Mouse (Mus musculus) gastrocnemius, adult 8-10 months (tissue): ENCODE data around the gene Cs. TPM values are rescaled to one million over a fixed set of nuclear protein-coding genes. Genes with fewer than 3 reads are reported as not detected.

Experiments used
- DNase-seq, 2 experiments: peaks; one replicate each; pipeline ENCODE4 v3.0.0; 2022; ENCODE audit warnings: low spot score in 2 of 2
- total RNA-seq, 4 experiments: library from RNA; stranded (reverse); gene quantifications; 2 replicates each; pipeline ENCODE4 v1.2.4; 2022

Cs gene
- total RNA-seq, 4 experiments from 2014 or later = 491 to 577 (median 541) TPM

- peak; percentile 38 to 65 for DNase-seq
Observed at GRCm38 (mm10) chr10:128372989-128373748, 35.6 kb downstream of the Cs start.

- DNase-seq = no peak
Observed at GRCm38 (mm10) chr10:128374393-128374792, 36.9 kb downstream of the Cs start.

DNA sequence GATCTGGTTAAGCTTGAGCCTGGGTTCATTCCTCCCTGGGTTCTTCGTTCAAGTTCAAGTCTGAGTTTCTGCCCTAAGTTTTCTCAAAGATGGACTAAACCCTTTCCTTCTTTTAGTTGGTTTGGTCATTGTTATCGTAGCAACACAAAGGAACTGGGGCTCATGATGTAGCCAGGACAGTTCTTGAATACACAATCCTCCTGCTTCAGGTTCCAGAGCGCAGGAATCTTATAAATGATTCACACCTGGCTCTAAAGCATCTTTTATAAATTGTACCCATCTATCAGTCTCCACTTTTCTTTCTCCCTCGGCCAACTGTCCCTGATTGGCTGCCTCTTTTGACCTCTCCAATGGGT lies 38.5 kb downstream of the Cs start:
- no peak for DNase-seq

DNA sequence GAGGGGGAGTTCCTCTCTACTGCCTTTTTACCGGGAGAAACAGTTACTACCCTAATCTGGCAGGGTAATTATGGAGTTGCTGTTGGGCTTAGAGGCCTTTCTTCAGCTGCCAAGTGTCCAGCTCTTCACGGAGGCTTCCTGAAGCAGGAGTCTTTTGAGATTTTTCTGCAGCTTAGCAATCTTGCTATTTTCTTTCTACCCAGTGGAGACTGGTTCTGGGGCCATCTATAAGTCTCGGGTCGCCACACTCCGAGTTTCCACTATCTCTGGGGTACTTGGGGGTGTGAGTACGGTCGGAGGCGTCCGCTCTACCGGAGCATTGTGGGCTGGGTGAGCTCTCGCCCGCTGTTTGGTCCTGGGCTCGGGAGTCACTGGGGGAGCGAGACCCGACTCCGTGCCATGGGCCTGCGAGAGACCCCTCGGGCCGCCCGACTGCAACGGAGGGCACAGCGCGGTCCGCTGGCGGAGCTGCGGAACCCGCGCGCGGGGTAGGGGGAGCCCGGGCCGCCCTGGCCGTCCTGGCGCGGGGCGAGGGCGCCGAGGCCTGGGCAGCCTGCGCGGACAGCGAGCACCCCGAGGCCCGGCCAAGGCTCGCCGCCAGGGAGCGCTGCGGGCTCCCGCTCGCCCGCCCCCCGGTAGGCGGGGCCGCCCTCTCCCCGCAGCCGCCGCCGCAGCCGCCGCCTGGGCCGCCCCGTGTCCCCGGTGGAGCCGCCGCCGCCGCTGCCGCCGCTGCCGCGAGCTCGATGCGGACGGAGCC lies 39.1 kb downstream of the Cs start, which contains the start of gene Ankrd52:
TSS of gene Ankrd52 (plus strand) at position 661 of the 757 bp plus-strand sequence.
- DNase-seq = peak; percentile 74 to 82

DNA sequence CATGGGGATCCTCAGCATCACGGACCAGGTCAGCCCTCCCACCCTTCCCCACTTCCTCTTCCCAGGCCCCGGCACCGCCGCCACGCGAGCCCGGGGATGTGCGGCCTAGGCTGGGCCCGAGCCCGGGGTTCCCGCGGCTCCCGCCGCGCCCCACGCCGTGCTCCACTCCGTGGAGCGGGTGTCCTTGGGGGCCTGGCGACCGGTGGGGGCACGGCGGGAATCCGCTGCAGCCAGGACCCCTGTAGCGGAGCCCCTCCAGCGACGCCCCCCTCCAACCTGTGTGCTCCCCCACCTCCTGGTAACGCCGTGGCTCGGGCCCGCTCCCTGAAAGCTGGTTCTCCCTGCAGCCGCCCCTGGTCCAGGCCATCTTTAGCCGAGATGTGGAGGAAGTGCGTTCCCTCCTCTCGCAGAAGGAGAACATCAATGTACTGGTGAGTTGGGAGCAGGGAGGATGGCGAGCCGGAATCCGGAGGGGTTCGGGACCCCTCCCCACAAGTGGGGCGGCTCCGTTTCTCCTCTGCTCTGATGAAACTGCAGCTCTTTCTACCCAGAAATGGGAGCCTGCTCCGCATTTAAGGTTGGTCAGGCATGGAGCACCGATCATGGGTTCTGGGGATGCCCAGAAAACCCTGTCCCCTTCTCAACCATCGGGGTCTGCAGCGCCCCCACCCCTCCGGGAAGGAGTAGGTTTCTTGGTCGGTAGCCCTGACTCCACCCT lies 39.8 kb downstream of the Cs start:
- no peak for DNase-seq

DNA sequence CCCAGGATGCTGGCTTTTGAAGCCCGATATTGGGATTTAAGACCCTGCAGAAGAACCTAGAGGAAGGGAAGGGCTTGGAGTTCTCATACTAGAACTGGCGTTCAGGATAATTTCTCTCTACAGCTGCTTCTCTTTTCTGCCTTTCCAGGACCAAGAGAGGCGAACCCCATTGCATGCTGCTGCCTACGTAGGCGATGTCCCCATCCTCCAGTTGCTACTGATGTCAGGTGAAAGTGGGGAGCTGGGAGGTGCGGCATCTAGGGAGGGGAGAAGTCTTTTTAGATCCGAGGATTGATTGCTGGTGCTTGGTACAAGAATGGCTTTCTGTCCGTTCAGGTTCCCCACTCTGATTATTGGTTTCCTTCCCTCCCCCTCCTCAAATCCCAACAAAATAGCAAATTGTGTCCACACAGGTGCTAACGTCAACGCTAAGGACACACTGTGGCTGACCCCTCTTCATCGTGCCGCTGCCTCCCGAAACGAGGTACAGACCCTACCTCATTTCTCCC lies 40.5 kb downstream of the Cs start:
- no peak for DNase-seq

GRCm38 (mm10) chr10:128378462-128378861 lies 40.9 kb downstream of the Cs start:
- peak in 1 of 2 experiments; percentile 43 for DNase-seq

DNA sequence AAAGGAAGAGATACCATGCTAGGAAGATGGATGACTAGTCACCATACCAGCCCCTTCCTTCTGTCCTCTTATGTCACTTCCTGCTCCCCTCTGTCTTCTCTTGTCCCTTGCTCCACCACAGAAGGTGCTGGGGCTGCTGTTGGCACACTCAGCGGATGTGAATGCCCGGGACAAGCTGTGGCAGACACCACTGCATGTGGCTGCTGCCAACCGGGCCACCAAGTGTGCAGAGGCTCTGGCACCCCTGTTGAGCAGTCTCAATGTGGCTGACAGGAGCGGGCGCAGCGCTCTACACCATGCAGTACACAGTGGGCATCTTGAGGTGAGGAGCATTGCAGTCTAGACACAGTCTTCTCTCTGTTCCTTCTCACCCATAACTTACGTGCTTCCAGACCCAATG lies 41.7 kb downstream of the Cs start:
- peak in 1 of 2 experiments; percentile 51 for DNase-seq

- DNase-seq = no peak
Observed at GRCm38 (mm10) chr10:128380565-128380964, 43.0 kb downstream of the Cs start.

DNA sequence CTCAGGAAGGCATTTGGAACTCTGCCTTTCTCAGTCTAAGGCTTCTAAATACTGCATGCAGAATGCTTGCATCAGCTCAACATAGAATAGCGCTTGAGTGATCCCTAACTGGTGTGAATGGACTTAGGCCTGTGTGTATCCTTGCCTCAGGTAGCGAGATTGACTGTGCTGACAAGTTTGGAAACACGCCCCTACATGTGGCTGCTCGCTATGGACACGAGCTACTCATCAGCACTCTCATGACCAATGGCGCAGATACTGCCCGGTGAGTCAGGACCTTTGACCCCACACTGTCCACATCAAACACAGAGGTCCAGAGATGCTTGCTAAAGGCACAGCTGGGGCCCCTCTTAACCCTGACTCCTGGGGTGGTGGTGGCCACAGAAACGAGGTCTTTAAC lies 44.9 kb downstream of the Cs start:
- DNase-seq = no peak

DNA sequence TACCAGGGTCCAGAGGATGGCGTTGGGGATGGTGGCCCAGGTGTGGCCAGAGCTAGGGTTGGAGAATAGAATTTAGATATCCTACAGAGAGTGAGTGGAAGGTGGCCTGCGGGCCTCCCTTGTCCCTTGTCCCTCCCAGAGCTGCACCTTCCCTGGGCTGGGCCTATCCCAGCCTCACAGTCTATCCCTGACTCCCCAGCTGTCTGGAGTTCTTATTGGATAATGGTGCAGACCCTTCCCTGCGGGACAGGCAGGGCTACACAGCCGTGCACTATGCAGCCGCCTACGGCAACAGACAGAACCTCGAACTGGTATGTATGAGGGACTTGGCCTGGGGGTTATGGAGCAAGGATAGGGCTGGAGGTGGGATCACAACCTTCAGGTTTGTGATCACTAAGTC lies 48.4 kb downstream of the Cs start:
- no peak for DNase-seq

- DNase-seq = no peak
Observed at GRCm38 (mm10) chr10:128388941-128389340, 51.4 kb downstream of the Cs start.

DNA sequence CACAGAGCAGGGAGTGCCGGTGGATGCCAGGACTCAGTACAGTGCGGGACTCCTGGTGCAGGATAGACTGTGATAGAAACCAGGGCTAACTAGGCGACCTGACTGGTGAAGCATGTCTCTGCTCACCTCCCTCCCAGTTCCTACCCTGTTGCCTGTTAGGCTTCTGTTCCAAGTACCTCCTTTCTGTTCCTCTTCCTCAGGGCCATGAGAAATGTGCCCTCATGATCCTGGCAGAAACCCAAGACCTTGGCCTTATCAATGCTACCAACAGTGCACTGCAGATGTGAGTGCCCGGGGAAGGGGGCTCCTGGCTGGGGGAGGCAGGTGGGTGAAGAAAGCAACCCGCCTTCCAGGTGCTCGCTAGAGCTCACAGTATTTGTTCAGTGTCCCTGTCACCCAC lies 52.0 kb downstream of the Cs start:
- no peak for DNase-seq

DNA sequence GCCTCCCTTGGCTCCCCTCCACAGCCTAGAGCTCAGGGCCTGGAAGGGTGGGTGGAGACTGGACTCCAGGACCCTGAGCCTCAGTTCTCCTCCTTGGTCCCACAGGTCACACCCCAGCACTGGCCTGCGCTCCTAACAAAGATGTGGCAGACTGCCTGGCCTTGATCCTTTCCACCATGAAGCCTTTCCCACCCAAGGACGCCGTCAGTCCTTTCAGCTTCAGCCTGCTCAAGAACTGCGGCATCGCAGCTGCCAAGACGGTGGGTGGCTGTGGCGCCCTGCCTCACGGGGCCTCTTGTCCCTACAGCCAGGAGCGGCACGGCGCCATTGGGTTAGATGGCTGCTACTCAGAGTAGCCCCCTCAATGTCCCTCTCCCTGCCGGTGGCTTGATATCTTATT lies 52.8 kb downstream of the Cs start:
- no peak for DNase-seq

- no peak for DNase-seq
Observed at GRCm38 (mm10) chr10:128391850-128392249, 54.3 kb downstream of the Cs start.

GRCm38 (mm10) chr10:128396017-128396673 lies 58.6 kb downstream of the Cs start:
- DNase-seq = no peak

DNA sequence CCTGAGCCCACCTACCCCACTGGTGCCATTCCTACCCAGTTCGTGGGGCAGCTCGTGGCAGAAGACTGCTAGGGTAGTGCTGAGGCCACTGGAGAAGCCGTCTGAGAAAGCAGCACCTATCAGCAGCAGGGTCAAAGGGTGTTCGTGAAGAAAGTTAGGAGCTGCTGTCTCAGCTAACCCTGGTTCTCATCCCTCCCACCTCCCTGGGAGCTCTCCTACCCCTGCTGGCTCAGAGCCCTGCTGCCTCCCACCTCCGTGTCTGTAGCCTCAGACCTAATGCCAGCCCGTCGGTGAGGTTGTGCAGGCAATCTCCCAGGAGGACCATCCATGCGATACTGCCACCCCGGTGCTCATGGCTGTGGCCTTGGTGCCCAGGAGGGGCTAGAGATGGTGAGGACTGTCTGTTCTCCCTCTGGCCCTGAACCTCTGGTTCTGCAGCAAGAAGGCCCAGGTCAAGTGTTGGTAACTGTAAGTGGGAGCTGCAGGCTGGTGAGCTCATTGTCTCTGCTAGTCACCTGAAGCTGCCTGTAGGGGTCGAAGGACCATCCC lies 59.3 kb downstream of the Cs start:
- no peak for DNase-seq

DNA sequence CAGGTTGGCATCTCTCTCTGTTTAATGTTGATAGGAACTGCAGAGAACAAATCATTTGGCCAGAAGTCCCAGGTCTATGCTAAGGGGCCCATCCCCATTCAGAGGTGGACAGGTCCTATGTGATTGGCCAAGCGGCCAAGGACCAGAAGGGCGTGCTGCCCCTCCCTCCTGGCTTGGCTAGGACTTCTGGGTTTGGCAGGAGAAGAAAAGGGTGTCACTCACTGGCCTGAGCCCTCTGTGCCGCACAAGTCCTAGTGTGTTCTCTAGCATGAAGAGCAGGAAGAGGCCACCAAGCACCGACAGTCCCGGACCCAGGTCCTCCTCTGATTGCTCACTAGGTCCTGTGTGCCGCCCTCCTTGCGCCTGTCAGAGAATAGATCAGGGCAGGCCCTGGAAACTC lies 59.9 kb downstream of the Cs start:
- no peak for DNase-seq

GRCm38 (mm10) chr10:128400338-128400737 lies 62.8 kb downstream of the Cs start:
- no peak for DNase-seq

DNA sequence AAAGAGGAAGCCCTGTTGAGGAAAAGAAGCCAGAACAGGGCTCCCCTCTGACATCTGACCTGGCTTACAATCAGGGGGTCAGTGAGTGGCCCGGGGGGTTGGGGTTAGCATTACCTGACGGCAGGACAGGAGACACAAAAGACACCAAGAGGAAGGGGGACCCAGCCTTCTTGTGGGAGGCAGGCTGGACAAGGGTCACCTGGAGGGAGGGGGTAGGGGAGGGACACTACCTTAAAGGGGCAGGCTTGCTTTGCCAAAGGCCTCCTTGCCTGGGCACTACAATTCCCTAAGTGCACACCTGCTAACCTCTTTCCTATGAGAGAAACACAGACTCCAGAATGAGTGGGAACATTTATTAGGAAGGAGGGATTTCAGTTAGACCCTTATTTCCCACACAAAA lies 63.5 kb downstream of the Cs start, which contains the start of gene Slc39a5:
TSS of gene Slc39a5 (minus strand) at position 174 of the 400 bp plus-strand sequence.
- DNase-seq = no peak

GRCm38 (mm10) chr10:128401638-128402037 lies 64.1 kb downstream of the Cs start:
- no peak for DNase-seq
